Mouse (Mus musculus): Measurements from ENCODE around the gene Ddc.

GRCm38 (mm10) chr11:11942320-11943217 lies 44.6 kb upstream of the Ddc start:
- TF ChIP-seq CTCF (IDR thresholded peaks at IDR 0.05; ENCODE audit: insufficient read depth, low read length) (no peak), POLR2A (IDR thresholded peaks at IDR 0.05; ENCODE audit: borderline replicate concordance, extremely low read depth, low read depth, low read length) (no peak)

All from lung, adult 2 months (tissue).